Mouse (Mus musculus) heart, adult 18-20 months (tissue): ENCODE results near the gene Arf5. TPM values are rescaled to one million over a fixed set of nuclear protein-coding genes. Genes with fewer than 3 reads are reported as not detected.
A peak's percentile ranks its signal among the peaks of the same experiment; 100 is the strongest.

Experiments used
- DNase-seq, 2 experiments: peaks; one replicate each; pipeline ENCODE4 v3.0.0; 2021 to 2022; ENCODE audit warnings: mixed read lengths in 1 of 2
- long read RNA-seq, 2 experiments: library from polyadenylated mRNA; stranded (forward); transcript quantifications; one replicate each; pipeline ENCODE4 v2.0.0; 2021
- total RNA-seq, 2 experiments: library from RNA; stranded (reverse); gene quantifications; 2 replicates each; pipeline ENCODE4 v1.2.3; 2021

Arf5 gene
- 100 to 1,000 TPM; 143 to 170 TPM for total RNA-seq
- long read RNA-seq, experiment 1, transcript Arf5-201 (6 exons, 1,116 nt), result major isoform, 191 of 204 reads
- long read RNA-seq, experiment 1, partial matches to known transcripts, result 9 of 204 reads
- long read RNA-seq, experiment 1, other reads (novel, unspliced or antisense), result 4 of 204 reads
- long read RNA-seq, experiment 2, transcript Arf5-201 (6 exons, 1,116 nt), result major isoform, 94 of 99 reads
- long read RNA-seq, experiment 2, partial matches to known transcripts, result 1 of 99 reads
- long read RNA-seq, experiment 2, other reads (novel, unspliced or antisense), result 4 of 99 reads

GRCm38 (mm10) chr6:28423313-28423712, at the start of gene Arf5:
TSS of gene Arf5 (plus strand) at chr6:28423560.
- DNase-seq, result peak; percentile 96 to 98

GRCm38 (mm10) chr6:28381983-28382382, 41.4 kb upstream of the Arf5 start:
- no peak for DNase-seq

GRCm38 (mm10) chr6:28385169-28385568, 38.2 kb upstream of the Arf5 start:
- DNase-seq, result no peak

GRCm38 (mm10) chr6:28389038-28389437, 34.3 kb upstream of the Arf5 start:
- DNase-seq, result no peak

- DNase-seq, result no peak
These were observed 27.1 kb upstream of the Arf5 start for GRCm38 (mm10) chr6:28396051-28396852.

- DNase-seq, result peak in 1 of 2 experiments; percentile 29
These were observed 26.4 kb upstream of the Arf5 start for GRCm38 (mm10) chr6:28396853-28397457.

GRCm38 (mm10) chr6:28397681-28398203, 25.6 kb upstream of the Arf5 start, which contains the start of gene Zfp800:
TSS of gene Zfp800 (minus strand) at chr6:28398005.
- DNase-seq, result peak in 1 of 2 experiments; percentile 27

- DNase-seq, result no peak
These were observed 24.6 kb upstream of the Arf5 start for GRCm38 (mm10) chr6:28398726-28399125.

GRCm38 (mm10) chr6:28399791-28400190, 23.6 kb upstream of the Arf5 start:
- DNase-seq, result no peak

GRCm38 (mm10) chr6:28410053-28410452, 13.3 kb upstream of the Arf5 start:
- peak; percentile 61 to 73 for DNase-seq

- no peak for DNase-seq
These were observed 12.1 kb upstream of the Arf5 start for GRCm38 (mm10) chr6:28411236-28411635.

- DNase-seq, result peak; percentile 30 to 67
These were observed 6.4 kb upstream of the Arf5 start for GRCm38 (mm10) chr6:28416981-28417380.

- peak; percentile 93 to 95 for DNase-seq
These were observed 4.9 kb upstream of the Arf5 start for GRCm38 (mm10) chr6:28418449-28418848.

GRCm38 (mm10) chr6:28419673-28420072, 3.7 kb upstream of the Arf5 start:
- DNase-seq, result no peak

GRCm38 (mm10) chr6:28420361-28420760, 3.0 kb upstream of the Arf5 start:
- no peak for DNase-seq

- DNase-seq, result no peak
These were observed 2.5 kb upstream of the Arf5 start for GRCm38 (mm10) chr6:28420865-28421264.

GRCm38 (mm10) chr6:28421469-28422000, 1.8 kb upstream of the Arf5 start:
- DNase-seq, result peak; percentile 97 to 98

- DNase-seq, result no peak
These were observed 589 bp upstream of the Arf5 start for GRCm38 (mm10) chr6:28422651-28423290.

- peak; percentile 61 to 70 for DNase-seq
These were observed 671 bp downstream of the Arf5 start for GRCm38 (mm10) chr6:28423767-28424695.

GRCm38 (mm10) chr6:28425019-28425418, 1.7 kb downstream of the Arf5 start:
- DNase-seq, result peak in 1 of 2 experiments; percentile 29
